In genomic region chr11:110379661-110380309, GRCm38 (mm10) we compare ENCODE assay signal across 8 mouse cellular contexts. TPM values are rescaled to one million over a fixed set of nuclear protein-coding genes. Genes with fewer than 3 reads are reported as not detected.
DNase-seq lines count a peak whose midpoint lies in the region; ATAC-seq and TF ChIP-seq lines count a peak whose summit lies in the region.

No protein-coding gene starts in this region.

- no peaks in the 10 kb centered on the region for H3K27me3 ChIP-seq in heart, embryonic 13.5 days (replicated peaks)
- H3K27me3 ChIP-seq in liver, adult 2 months (ENCODE audit: control insufficient read depth, insufficient read depth, low read length): no peaks in the 10 kb centered on the region
- no peaks in the 10 kb centered on the region for H3K27me3 ChIP-seq in midbrain, postnatal 0 days (ENCODE audit: insufficient read depth, low read length)
- H3K27me3 ChIP-seq in testis, adult 2 months (ENCODE audit: control insufficient read depth, insufficient read depth, low read length): no peaks in the 10 kb centered on the region

- H3K4me1 ChIP-seq in heart, embryonic 13.5 days: peaks cover 6% of the 10 kb centered on the region
- H3K4me1 ChIP-seq in liver, adult 2 months (ENCODE audit: control insufficient read depth, insufficient read depth, low read length): no peaks in the 10 kb centered on the region; the same call in 1 of the 2 replicates
- H3K4me1 ChIP-seq in midbrain, postnatal 0 days (ENCODE audit: insufficient read depth, low read length): 0 out of 2 replicates have a peak, but pooled peaks cover 2% of the 10 kb centered on the region
- H3K4me1 ChIP-seq in testis, adult 2 months (ENCODE audit: control insufficient read depth, insufficient read depth, low read length): peaks cover 11% of the 10 kb centered on the region

- peak overlapping the region; percentile 48 for H3K4me3 ChIP-seq in heart, embryonic 13.5 days
- H3K4me3 ChIP-seq in liver, adult 2 months (ENCODE audit: insufficient read depth, low read depth, low read length): peak overlapping the region; percentile 6; the same call in 1 of the 2 replicates
- peak overlapping the region; percentile 24 for H3K4me3 ChIP-seq in midbrain, postnatal 0 days (ENCODE audit: low read depth, low read length)
- peak overlapping the region; percentile 37 for H3K4me3 ChIP-seq in testis, adult 2 months (ENCODE audit: control insufficient read depth, low read depth, low read length)

- WGBS in heart, embryonic 13.5 days: 10% methylated on average over 20 of the region's 20 CpGs
- WGBS in liver, adult 2 months: 3% methylated on average over 20 of the region's 20 CpGs
- 13% methylated on average over 20 of the region's 20 CpGs for WGBS in midbrain, postnatal 0 days

- 0 out of 2 replicates have a peak overlapping the region, but pooled peaks have one; percentile 31 for H3K27ac ChIP-seq in heart, embryonic 13.5 days (replicated peaks)
- H3K27ac ChIP-seq in liver, adult 2 months (replicated peaks; ENCODE audit: insufficient read depth, low read depth, low read length): peak overlapping the region; percentile 85
- H3K27ac ChIP-seq in midbrain, postnatal 0 days (ENCODE audit: low read depth, low read length): no peak overlapping the region
- no peak overlapping the region for H3K27ac ChIP-seq in testis, adult 2 months (ENCODE audit: control insufficient read depth, insufficient read depth, low read depth, low read length)

- H3K4me2 ChIP-seq in heart, embryonic 13.5 days: peak overlapping the region; percentile 83
- H3K4me2 ChIP-seq in midbrain, postnatal 0 days (ENCODE audit: low read depth, low read length, poor library complexity, severe bottlenecking): peak overlapping the region; percentile 63

- DNase-seq in ovary, adult 18-20 months (ENCODE audit: low spot score): peak; percentile 64
- no peak for DNase-seq in ovary, postnatal 10 days (ENCODE audit: low spot score)
- peak; percentile 54 for DNase-seq in fibroblast of lung, adult 2 months (ENCODE audit: low read depth)
- peak; percentile 85 for DNase-seq in kidney, postnatal 10 days
- DNase-seq in liver, adult 2 months (ENCODE audit: extremely low read depth, low read depth, low spot score): peak; percentile 98
- DNase-seq in midbrain, postnatal 0 days (ENCODE audit: low spot score): peak; percentile 44

- no peaks in the 10 kb centered on the region for H3K9me3 ChIP-seq in heart, embryonic 13.5 days
- H3K9me3 ChIP-seq in midbrain, postnatal 0 days (ENCODE audit: low read length): no peaks in the 10 kb centered on the region

- peak overlapping the region; percentile 76 for H3K9ac ChIP-seq in heart, embryonic 13.5 days
- H3K9ac ChIP-seq in liver, adult 2 months (ENCODE audit: low read depth, low read length): peak overlapping the region; percentile 43
- H3K9ac ChIP-seq in midbrain, postnatal 0 days (replicated peaks; ENCODE audit: low read length, poor library complexity, severe bottlenecking): no peak overlapping the region; the same call in 1 of the 2 replicates

- TF ChIP-seq CTCF in liver, adult 2 months (IDR thresholded peaks at IDR 0.05; ENCODE audit: low read depth, low read length): no peak
- TF ChIP-seq CTCF in midbrain, postnatal 0 days (IDR thresholded peaks at IDR 0.05): peak; percentile 40
- TF ChIP-seq CTCF in testis, adult 2 months (IDR thresholded peaks at IDR 0.05; ENCODE audit: control insufficient read depth, insufficient read depth, insufficient replicate concordance, low read depth, low read length): no peak

- TF ChIP-seq POLR2A in liver, adult 2 months (IDR thresholded peaks at IDR 0.05; ENCODE audit: extremely low read depth, insufficient read depth, low read length): no peak
- no peak for TF ChIP-seq POLR2A in testis, adult 2 months (IDR thresholded peaks at IDR 0.05; ENCODE audit: control insufficient read depth, low read depth, low read length)

- ATAC-seq in heart, embryonic 13.5 days (ENCODE audit: extremely low read depth, insufficient number of reproducible peaks, low FRiP score, low TSS enrichment): peak; percentile 61; the same call in 1 of the 2 replicates
- ATAC-seq in midbrain, postnatal 0 days (ENCODE audit: low FRiP score): no peak

- H3K79me2 ChIP-seq in liver, adult 2 months (ENCODE audit: control insufficient read depth, insufficient read depth, low read length): no peaks in the 10 kb centered on the region

- no peaks in the 10 kb centered on the region for H3K36me3 ChIP-seq in heart, embryonic 13.5 days
- no peaks in the 10 kb centered on the region for H3K36me3 ChIP-seq in liver, adult 2 months (ENCODE audit: control insufficient read depth, insufficient read depth, low read length)
- no peaks in the 10 kb centered on the region for H3K36me3 ChIP-seq in midbrain, postnatal 0 days (ENCODE audit: insufficient read depth, low read length)
- no peaks in the 10 kb centered on the region for H3K36me3 ChIP-seq in testis, adult 2 months (ENCODE audit: control insufficient read depth, insufficient read depth, low read length)

RNA-seq across cellular contexts. Expression of gene Map2k6, which starts 19.1 kb away (rescaled TPM):
- polyA plus RNA-seq in heart, embryonic 13.5 days (2015; fragmentation: Nextera tagmentation; extraction: Ambion mirVana): 13.6 and 14.4 TPM in 2 replicates
- 13.0 and 22.5 TPM in 2 replicates for total RNA-seq in liver, adult 2 months (2014; rRNA removed)
- polyA plus RNA-seq in liver, adult 2 months (2012; rRNA removed): 2.0 and 2.8 TPM in 2 replicates
- 12.3 and 14.9 TPM in 2 replicates for total RNA-seq in midbrain, postnatal 0 days (2014; rRNA removed)
- 10.1 and 10.6 TPM in 2 replicates for polyA plus RNA-seq in midbrain, postnatal 0 days (2015; fragmentation: Nextera tagmentation; extraction: Ambion mirVana)
- 0.49 and 0.68 TPM in 2 replicates for polyA plus RNA-seq in testis, adult 2 months (2012; rRNA removed)

RNA-seq across cellular contexts. Expression of gene Abca5, which starts 42.3 kb away (rescaled TPM):
- 1.8 and 1.9 TPM in 2 replicates for polyA plus RNA-seq in heart, embryonic 13.5 days (2015; fragmentation: Nextera tagmentation; extraction: Ambion mirVana)
- total RNA-seq in liver, adult 2 months (2014; rRNA removed): 3.6 and 4.0 TPM in 2 replicates
- polyA plus RNA-seq in liver, adult 2 months (2012; rRNA removed): 0.49 and 0.58 TPM in 2 replicates
- total RNA-seq in midbrain, postnatal 0 days (2014; rRNA removed): 23.0 and 38.6 TPM in 2 replicates
- 10.1 and 13.7 TPM in 2 replicates for polyA plus RNA-seq in midbrain, postnatal 0 days (2015; fragmentation: Nextera tagmentation; extraction: Ambion mirVana)
- polyA plus RNA-seq in testis, adult 2 months (2012; rRNA removed): 3.4 and 5.1 TPM in 2 replicates

Comparison
In these comparisons a context has a peak if more than half of its experiments do, and no peak if none do; other contexts are left out.
1. H3K27ac ChIP-seq: peak in heart, embryonic 13.5 days (single experiment) and liver, adult 2 months (single experiment); none in midbrain, postnatal 0 days (single experiment) and testis, adult 2 months (single experiment).
2. Peak in every context shown above with its lines, with median percentiles within 50 percentile points of each other: H3K4me3 ChIP-seq.